Mouse (Mus musculus) inflammation-experienced regulatory T-cells, adult 6 months (primary cell): Measurements from ENCODE around the gene Flt3. TPM values are rescaled to one million over a fixed set of nuclear protein-coding genes. Genes with fewer than 3 reads are reported as not detected.

Experiments
- polyA plus RNA-seq, 3 experiments: library from polyadenylated mRNA; unstranded; fragments of 100-300 nt; shearing (Covaris generic); gene quantifications; one replicate each; pipeline ENCODE4 v1.2.1; 2017

The Flt3 gene
- polyA plus RNA-seq, 3 experiments from 2014 or later, result 0.38 TPM; not detected in 2

Other genes starting within 250 kb of the Flt3 start
- gene Gsx1, start 211.8 kb downstream of the Flt3 start, polyA plus RNA-seq, result not detected
- gene Pdx1, start 130.5 kb downstream of the Flt3 start, polyA plus RNA-seq, result not detected
- gene Cdx2, start 93.2 kb downstream of the Flt3 start, polyA plus RNA-seq, result not detected
- not detected for gene Urad, start 78.0 kb downstream of the Flt3 start, polyA plus RNA-seq
- gene Pan3, start 29.7 kb upstream of the Flt3 start, polyA plus RNA-seq, result 100 to 1,000 TPM; 147 to 215 (median 207) TPM